Mouse (Mus musculus) cerebellum, adult (tissue): ENCODE measurements around the gene Slu7.
A peak's percentile ranks its signal among the peaks of the same experiment; 100 is the strongest.

Experiments used
- ATAC-seq: cut with Nextera tagmentation; 2 replicates; pipeline ENCODE4 v1.9.2; 2017; ENCODE audit warnings: mild to moderate bottlenecking, moderate library complexity, mixed read lengths; ENCODE audit not compliant: insufficient number of reproducible peaks, low FRiP score, low TSS enrichment

Gene Slu7

GRCm38 (mm10) chr11:43417201-43417600, 16.3 kb upstream of the Slu7 start:
- ATAC-seq: no peak

GRCm38 (mm10) chr11:43424386-43424785, 9.2 kb upstream of the Slu7 start:
- no peak for ATAC-seq

- ATAC-seq: no peak
Observed at GRCm38 (mm10) chr11:43425166-43425709, 8.3 kb upstream of the Slu7 start.

GRCm38 (mm10) chr11:43425824-43426413, 7.6 kb upstream of the Slu7 start, which contains the start of gene Pttg1:
TSS of gene Pttg1 (minus strand) at chr11:43426251.
- peak; percentile 100 for ATAC-seq

- peak; percentile 34 for ATAC-seq
Observed at GRCm38 (mm10) chr11:43426414-43426884, 7.1 kb upstream of the Slu7 start.

GRCm38 (mm10) chr11:43434024-43434407, 472 bp downstream of the Slu7 start:
- no peak for ATAC-seq

GRCm38 (mm10) chr11:43441121-43441520, 7.6 kb downstream of the Slu7 start:
- no peak for ATAC-seq

GRCm38 (mm10) chr11:43443183-43443582, 9.6 kb downstream of the Slu7 start:
- no peak for ATAC-seq

GRCm38 (mm10) chr11:43449916-43450315, 16.4 kb downstream of the Slu7 start:
- ATAC-seq: no peak

- ATAC-seq: no peak
Observed at GRCm38 (mm10) chr11:43451322-43451721, 17.8 kb downstream of the Slu7 start.

- no peak for ATAC-seq
Observed at GRCm38 (mm10) chr11:43452266-43452665, 18.7 kb downstream of the Slu7 start.

- no peak for ATAC-seq
Observed at GRCm38 (mm10) chr11:43463204-43463603, 29.7 kb downstream of the Slu7 start.

GRCm38 (mm10) chr11:43470118-43470517, 36.6 kb downstream of the Slu7 start:
- no peak for ATAC-seq

GRCm38 (mm10) chr11:43470881-43471820, 37.6 kb downstream of the Slu7 start:
- ATAC-seq: no peak

- no peak for ATAC-seq
Observed at GRCm38 (mm10) chr11:43473115-43473514, 39.6 kb downstream of the Slu7 start.

GRCm38 (mm10) chr11:43473635-43474224, 40.2 kb downstream of the Slu7 start:
- no peak for ATAC-seq

GRCm38 (mm10) chr11:43474225-43474774, 40.8 kb downstream of the Slu7 start, which contains the start of gene C1qtnf2:
TSS of gene C1qtnf2 (plus strand) at chr11:43474276.
- peak; percentile 45 for ATAC-seq

- ATAC-seq: no peak
Observed at GRCm38 (mm10) chr11:43479376-43479775, 45.8 kb downstream of the Slu7 start.

- ATAC-seq: no peak
Observed at GRCm38 (mm10) chr11:43480561-43480960, 47.0 kb downstream of the Slu7 start.
